Mouse (Mus musculus) myocyte (in vitro differentiated cells): ENCODE data around the gene Slc16a10. TPM values are rescaled to one million over a fixed set of nuclear protein-coding genes. Genes with fewer than 3 reads are reported as not detected.

Experiments
- H3K27me3 ChIP-seq: one replicate; pipeline ENCODE4 v1.6.1; 2011; ENCODE audit not compliant: control insufficient read depth, insufficient read depth, insufficient read length
- H3K36me3 ChIP-seq: one replicate; pipeline ENCODE4 v1.6.1; 2011; ENCODE audit not compliant: control insufficient read depth, insufficient read depth
- H3K4me2 ChIP-seq: one replicate; pipeline ENCODE4 v1.6.1; 2011; ENCODE audit warnings: low read depth, control low read depth
- H3K4me3 ChIP-seq: one replicate; pipeline ENCODE4 v1.5.1; 2011; ENCODE audit warnings: mild to moderate bottlenecking, control low read depth, moderate library complexity
- H3K79me2 ChIP-seq: one replicate; pipeline ENCODE4 v1.6.1; 2011; ENCODE audit not compliant: control insufficient read depth, insufficient read depth
- H3ac ChIP-seq: one replicate; pipeline ENCODE4 v1.6.1; 2011; ENCODE audit not compliant: control insufficient read depth, insufficient read length
- CEBPB ChIP-seq: IDR thresholded peaks from 2 replicates; pipeline ENCODE4 v1.6.1; 2011; ENCODE audit warnings: mild to moderate bottlenecking, moderate library complexity; ENCODE audit not compliant: poor library complexity, insufficient read depth, severe bottlenecking
- E2F4 ChIP-seq: IDR thresholded peaks from one replicate; pipeline ENCODE4 v1.6.1; 2011; ENCODE audit warnings: mild to moderate bottlenecking, control low read depth, moderate library complexity; ENCODE audit not compliant: insufficient read depth
- MAX ChIP-seq: IDR thresholded peaks from one replicate; pipeline ENCODE4 v1.6.1; 2011; ENCODE audit warnings: low read depth, mild to moderate bottlenecking, control low read depth
- MYOD1 ChIP-seq, 3 experiments: IDR thresholded peaks; one replicate each; pipeline ENCODE4 v1.6.1; 2011; ENCODE audit warnings: control low read depth in 2 of 3, low read depth in 2 of 3, mild to moderate bottlenecking in 2 of 3, moderate library complexity in 1 of 3; ENCODE audit not compliant: insufficient read length in 2 of 3, control insufficient read depth in 1 of 3
- MYOG ChIP-seq, 3 experiments: IDR thresholded peaks; one replicate each; pipeline ENCODE4 v1.6.1; 2011; ENCODE audit warnings: control low read depth in 2 of 3, low read depth in 2 of 3, mild to moderate bottlenecking in 2 of 3; ENCODE audit not compliant: insufficient read length in 2 of 3, control insufficient read depth in 1 of 3, insufficient read depth in 1 of 3
- POLR2A ChIP-seq: IDR thresholded peaks from one replicate; pipeline ENCODE4 v1.6.1; 2011; ENCODE audit warnings: low read depth, mild to moderate bottlenecking, control low read depth, moderate library complexity; ENCODE audit not compliant: insufficient read length
- POLR2AphosphoS2 ChIP-seq: IDR thresholded peaks from one replicate; pipeline ENCODE4 v1.6.1; 2011; ENCODE audit warnings: low read depth, control low read depth; ENCODE audit not compliant: insufficient read length
- REST ChIP-seq: IDR thresholded peaks from one replicate; pipeline ENCODE4 v1.6.1; 2011; ENCODE audit warnings: mild to moderate bottlenecking, control low read depth, moderate library complexity; ENCODE audit not compliant: insufficient read depth, insufficient read length
- SRF ChIP-seq: IDR thresholded peaks from one replicate; pipeline ENCODE4 v1.6.1; 2011; ENCODE audit warnings: low read depth; ENCODE audit not compliant: control insufficient read depth, insufficient read length
- TCF12 ChIP-seq: IDR thresholded peaks from one replicate; pipeline ENCODE4 v1.6.1; 2011; ENCODE audit warnings: mild to moderate bottlenecking, control low read depth; ENCODE audit not compliant: poor library complexity, insufficient read depth, severe bottlenecking
- TCF3 ChIP-seq: IDR thresholded peaks from one replicate; pipeline ENCODE4 v1.6.1; 2011; ENCODE audit warnings: low read depth, control low read depth; ENCODE audit not compliant: insufficient read length
- USF1 ChIP-seq: IDR thresholded peaks from one replicate; pipeline ENCODE4 v1.6.1; 2011; ENCODE audit warnings: low read depth, mild to moderate bottlenecking, control low read depth, moderate library complexity
- polyA plus RNA-seq: library from polyadenylated mRNA; unstranded; fragments of >200 nt; fragmentation: generic; extraction: Trizol; gene quantifications from one replicate; pipeline ENCODE4 v1.2.1, GENCODE M21; 2012; ENCODE audit warnings: missing spikeins

Gene Slc16a10
- polyA plus RNA-seq, 1 experiment: 3.5 TPM

DNA sequence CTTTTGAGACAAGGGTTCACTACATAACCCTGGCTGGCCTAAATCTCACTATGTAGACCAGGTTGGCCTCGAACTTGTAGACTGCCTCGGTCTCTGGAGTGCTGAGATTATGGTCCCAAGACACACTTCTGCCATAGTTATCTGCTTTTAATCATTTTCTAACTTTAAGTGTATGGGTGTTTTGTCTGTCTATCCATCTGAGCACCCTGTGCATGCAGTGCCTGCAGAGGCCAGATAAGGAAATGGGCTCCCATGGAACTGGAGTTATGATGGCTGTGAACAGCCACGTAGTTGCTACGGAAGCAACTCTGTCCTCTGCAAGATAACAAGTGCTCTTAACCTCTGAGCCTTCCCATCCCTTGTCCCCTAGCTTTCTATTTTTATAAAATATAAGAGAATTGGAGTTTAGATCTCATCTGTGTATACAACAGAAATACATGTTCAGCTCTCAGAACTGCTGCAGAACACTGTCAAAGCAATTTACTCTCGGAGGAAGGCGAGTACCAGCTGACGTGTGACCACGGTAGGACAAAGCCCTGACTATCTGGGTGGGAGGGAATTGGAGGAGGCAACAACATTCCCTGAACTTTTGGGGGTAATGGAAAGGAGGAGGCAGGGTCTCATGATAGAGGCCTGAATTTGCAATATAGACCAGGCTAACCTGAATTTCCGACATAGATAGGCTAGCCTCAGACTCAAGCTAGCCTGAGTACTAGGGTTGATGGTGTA, 10.2 kb downstream of the Slc16a10 start:
- Histone ChIP-seq H3K4me3 (no peak overlapping the region), H3K36me3 (no peaks in the 10 kb centered on the region), H3K27me3 (no peaks in the 10 kb centered on the region), H3ac (no peak overlapping the region), H3K79me2 (no peaks in the 10 kb centered on the region), H3K4me2 (no peak overlapping the region)
- TF ChIP-seq MAX (no peak), MYOD1 (IDR thresholded peaks at IDR 0.05; ENCODE audit: control insufficient read depth in 1 of 3, insufficient read length in 2 of 3, low read depth in 2 of 3) (no peak), POLR2AphosphoS2 (no peak), REST (no peak), USF1 (no peak), TCF3 (no peak), SRF (no peak), CEBPB (no peak), E2F4 (no peak), MYOG (IDR thresholded peaks at IDR 0.05; ENCODE audit: control insufficient read depth in 1 of 3, insufficient read depth in 1 of 3, insufficient read length in 2 of 3, low read depth in 2 of 3) (no peak), POLR2A (no peak), TCF12 (no peak)

DNA sequence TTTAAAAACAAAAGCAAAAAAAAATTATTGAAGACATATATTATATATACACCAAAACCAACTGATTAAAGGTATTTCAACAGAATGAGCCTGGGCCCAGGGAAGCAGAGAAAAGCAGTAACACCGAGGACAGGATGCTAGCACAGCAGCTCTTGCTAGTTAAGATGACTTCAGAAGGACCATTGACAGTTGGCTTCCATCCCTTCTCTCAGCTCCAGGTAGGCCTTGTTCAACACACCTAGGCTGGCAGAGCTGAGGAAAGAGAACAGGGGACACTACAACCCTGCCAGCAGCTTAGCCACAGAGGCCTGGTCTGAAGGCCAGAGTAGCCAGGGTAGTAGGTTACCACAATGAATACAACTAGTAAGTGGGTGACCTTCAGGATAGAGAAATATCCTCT, 11.9 kb downstream of the Slc16a10 start:
- no peak for TF ChIP-seq CEBPB
- no peak for TF ChIP-seq REST
- TF ChIP-seq MAX: no peak
- no peaks in the 10 kb centered on the region for H3K36me3 ChIP-seq
- H3K4me2 ChIP-seq: no peak overlapping the region
- no peaks in the 10 kb centered on the region for H3K79me2 ChIP-seq
- no peak overlapping the region for H3K4me3 ChIP-seq
- H3ac ChIP-seq: no peak overlapping the region
- H3K27me3 ChIP-seq: no peaks in the 10 kb centered on the region

DNA sequence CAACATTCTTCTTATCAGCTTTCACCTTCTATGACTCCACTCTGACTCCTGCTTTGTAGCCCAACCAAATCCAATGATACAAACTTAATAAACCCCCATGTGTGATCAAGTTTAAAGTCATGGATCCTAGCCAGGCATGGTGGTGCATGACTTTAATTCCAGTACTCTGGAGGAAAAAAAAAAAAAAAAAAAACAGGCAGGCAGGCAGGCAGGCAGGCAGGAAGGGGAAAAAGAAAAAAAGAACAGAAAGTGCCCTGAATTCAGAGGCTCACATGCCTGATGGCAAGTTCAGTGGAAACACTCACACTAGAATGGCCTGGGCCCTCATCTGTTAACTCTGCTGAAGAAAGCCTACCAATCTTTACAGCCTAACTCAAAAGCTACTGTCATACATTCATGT, 12.9 kb downstream of the Slc16a10 start:
- H3K79me2 ChIP-seq: no peaks in the 10 kb centered on the region
- H3K27me3 ChIP-seq: no peaks in the 10 kb centered on the region
- TF ChIP-seq REST (no peak), SRF (no peak), MYOD1 (IDR thresholded peaks at IDR 0.05; ENCODE audit: control insufficient read depth in 1 of 3, insufficient read length in 2 of 3, low read depth in 2 of 3) (no peak), POLR2A (no peak), MYOG (IDR thresholded peaks at IDR 0.05; ENCODE audit: control insufficient read depth in 1 of 3, insufficient read depth in 1 of 3, insufficient read length in 2 of 3, low read depth in 2 of 3) (no peak), USF1 (no peak), TCF3 (no peak)
- no peak overlapping the region for H3ac ChIP-seq
- H3K4me3 ChIP-seq: no peak overlapping the region
- no peaks in the 10 kb centered on the region for H3K36me3 ChIP-seq
- H3K4me2 ChIP-seq: no peak overlapping the region

- Histone ChIP-seq H3K4me3 (no peak overlapping the region), H3ac (no peak overlapping the region), H3K36me3 (no peaks in the 10 kb centered on the region), H3K4me2 (no peak overlapping the region), H3K27me3 (no peaks in the 10 kb centered on the region), H3K79me2 (no peaks in the 10 kb centered on the region)
- TF ChIP-seq MYOD1 (IDR thresholded peaks at IDR 0.05; ENCODE audit: control insufficient read depth in 1 of 3, insufficient read length in 2 of 3, low read depth in 2 of 3) (no peak), TCF12 (no peak), POLR2A (no peak), E2F4 (no peak), TCF3 (no peak), REST (no peak), CEBPB (no peak), SRF (no peak), MAX (no peak), USF1 (no peak), POLR2AphosphoS2 (no peak), MYOG (IDR thresholded peaks at IDR 0.05; ENCODE audit: control insufficient read depth in 1 of 3, insufficient read depth in 1 of 3, insufficient read length in 2 of 3, low read depth in 2 of 3) (no peak)
Measured at GRCm38 (mm10) chr10:40128497-40128896, 13.6 kb downstream of the Slc16a10 start.

DNA sequence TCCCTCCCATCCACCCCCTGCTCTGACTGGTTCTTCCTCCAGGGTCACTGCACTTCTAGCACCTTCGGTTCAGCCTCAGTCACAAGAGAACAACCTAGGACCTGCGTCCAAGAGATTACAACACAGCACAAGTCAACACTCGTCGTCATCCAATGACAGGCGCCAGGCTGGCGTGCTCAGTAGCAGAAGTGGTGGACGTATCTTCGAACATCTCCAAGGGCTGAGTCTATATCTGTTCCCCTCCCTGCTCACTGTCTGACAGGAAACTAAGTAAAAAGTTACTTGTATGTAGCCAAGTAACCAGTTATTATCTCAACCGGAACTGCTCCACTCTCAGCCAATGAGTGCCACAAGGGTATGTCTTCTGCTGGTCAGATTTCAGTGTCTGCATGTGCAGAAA, 16.9 kb downstream of the Slc16a10 start:
- H3K79me2 ChIP-seq: no peaks in the 10 kb centered on the region
- no peak overlapping the region for H3K4me3 ChIP-seq
- H3K4me2 ChIP-seq: no peak overlapping the region
- no peaks in the 10 kb centered on the region for H3K36me3 ChIP-seq
- TF ChIP-seq POLR2AphosphoS2 (no peak), MYOD1 (IDR thresholded peaks at IDR 0.05; ENCODE audit: control insufficient read depth in 1 of 3, insufficient read length in 2 of 3, low read depth in 2 of 3) (no peak), USF1 (no peak), SRF (no peak), MAX (no peak), TCF12 (no peak), MYOG (IDR thresholded peaks at IDR 0.05; ENCODE audit: control insufficient read depth in 1 of 3, insufficient read depth in 1 of 3, insufficient read length in 2 of 3, low read depth in 2 of 3) (no peak), CEBPB (no peak), POLR2A (no peak), E2F4 (no peak), TCF3 (no peak), REST (no peak)
- H3ac ChIP-seq: no peak overlapping the region
- no peaks in the 10 kb centered on the region for H3K27me3 ChIP-seq
